Mouse (Mus musculus): Measurements from ENCODE around the gene Atg4a-ps.

GRCm38 (mm10) chr3:103601561-103601960 is 44.3 kb downstream of the Atg4a-ps start:
- TF ChIP-seq TAL1 (IDR thresholded peaks at IDR 0.05; ENCODE audit: low read length) (no peak), GATA1 (IDR thresholded peaks at IDR 0.05; ENCODE audit: low read length) (no peak)

All from erythroblast, embryonic 14.5 days (primary cell).